Mouse (Mus musculus) hindbrain, embryonic 12.5 days (tissue): ENCODE measurements around the gene Ethe1. TPM values are rescaled to one million over a fixed set of nuclear protein-coding genes. Genes with fewer than 3 reads are reported as not detected.

Source experiments
- ATAC-seq: fragments of 200-750 bp; cut with Nextera tagmentation; 2 replicates; pipeline ENCODE4 v1.8.0; 2017; ENCODE audit warnings: moderate TSS enrichment; ENCODE audit not compliant: low FRiP score
- H3K27ac ChIP-seq: fragments of 300-500 bp; sonication (generic); 2 replicates; pipeline ENCODE4 v1.5.1; 2016; ENCODE audit warnings: mild to moderate bottlenecking
- H3K27me3 ChIP-seq: fragments of 300-500 bp; sonication (generic); 2 replicates; pipeline ENCODE4 v1.6.1; 2016; ENCODE audit warnings: mild to moderate bottlenecking
- H3K36me3 ChIP-seq: fragments of 300-500 bp; sonication (generic); 2 replicates; pipeline ENCODE4 v1.6.1; 2016; ENCODE audit warnings: mild to moderate bottlenecking
- H3K4me1 ChIP-seq: fragments of 300-500 bp; sonication (generic); 2 replicates; pipeline ENCODE4 v1.6.1; 2016
- H3K4me2 ChIP-seq: fragments of 300-500 bp; sonication (generic); replicated peaks from 2 replicates; pipeline ENCODE4 v1.6.1; 2016; ENCODE audit warnings: mild to moderate bottlenecking
- H3K4me3 ChIP-seq: fragments of 300-500 bp; sonication (generic); 2 replicates; pipeline ENCODE4 v1.5.1; 2016; ENCODE audit warnings: mild to moderate bottlenecking
- H3K9ac ChIP-seq: fragments of 300-500 bp; sonication (generic); 2 replicates; pipeline ENCODE4 v1.6.1; 2016; ENCODE audit warnings: mild to moderate bottlenecking, moderate library complexity
- H3K9me3 ChIP-seq: fragments of 300-500 bp; sonication (generic); replicated peaks from 2 replicates; pipeline ENCODE4 v1.6.1; 2016; ENCODE audit warnings: mild to moderate bottlenecking
- WGBS: fragments of 180-500 bp; shearing (Covaris S2); methylation state at CpG from one replicate; pipeline ENCODE4 v1.1.7; 2016; 5-methylcytosine and 5-hydroxymethylcytosine counted together
- polyA plus RNA-seq: library from polyadenylated mRNA; unstranded; fragments of >200 nt; fragmentation: Nextera tagmentation; extraction: Ambion mirVana; gene quantifications from 2 replicates; pipeline ENCODE4 v1.2.1, GENCODE M21; 2016

Ethe1 gene
- polyA plus RNA-seq, 1 experiment from 2014 or later: 15.4 TPM

DNA sequence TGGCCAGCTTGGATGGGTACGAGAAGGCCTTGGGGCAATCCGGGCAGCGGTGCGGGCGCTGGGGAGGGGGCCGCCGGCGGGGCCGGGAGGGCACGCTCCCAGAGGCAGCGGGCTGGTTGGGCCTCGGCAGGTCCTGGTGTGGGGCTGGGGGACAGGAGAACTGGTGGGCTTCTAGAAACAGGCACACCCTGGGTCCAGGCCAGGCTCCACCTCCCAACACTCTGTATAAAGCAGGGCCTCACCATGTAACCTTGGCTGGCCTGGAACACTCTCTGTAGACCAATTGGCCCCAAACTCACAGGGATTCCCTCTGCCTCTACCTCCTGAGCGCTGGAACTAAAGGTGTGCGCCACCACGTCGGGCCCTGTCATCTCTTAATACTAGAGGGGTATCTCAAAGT, 1.3 kb upstream of the Ethe1 start:
- peak overlapping the region; percentile 14; the same call in 1 of the 2 replicates for H3K4me3 ChIP-seq
- no peaks in the 10 kb centered on the region for H3K36me3 ChIP-seq
- peaks cover 32% of the 10 kb centered on the region for H3K27me3 ChIP-seq
- no peaks in the 10 kb centered on the region for H3K9me3 ChIP-seq
- 43% methylated on average over 16 of the region's 16 CpGs for WGBS
- no peak overlapping the region for H3K4me2 ChIP-seq
- ATAC-seq: no peak
- peaks cover 11% of the 10 kb centered on the region; the same call in 1 of the 2 replicates for H3K4me1 ChIP-seq
- H3K27ac ChIP-seq: no peak overlapping the region
- no peak overlapping the region for H3K9ac ChIP-seq

DNA sequence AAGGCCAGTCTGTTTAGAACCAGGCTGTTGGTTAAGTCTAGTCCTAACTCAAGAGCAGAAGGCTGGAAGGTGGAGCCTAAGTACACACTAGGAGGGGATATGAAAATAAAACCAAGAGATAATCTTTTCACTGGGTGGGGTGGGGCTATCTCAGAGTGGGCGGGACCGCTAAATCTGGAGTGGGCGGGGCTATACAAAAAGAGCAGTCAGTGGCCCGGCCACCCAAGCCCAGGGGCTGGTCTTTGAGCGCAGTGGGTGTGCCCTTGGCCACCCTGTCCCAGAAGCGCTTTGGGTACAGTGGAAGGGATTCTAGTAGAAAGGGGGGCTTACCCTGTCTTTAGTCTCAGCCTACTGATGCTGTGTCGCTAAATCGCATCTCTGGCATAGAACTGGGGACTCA, 515 bp upstream of the Ethe1 start:
- Histone ChIP-seq H3K4me3 (peak overlapping the region; percentile 48), H3K9me3 (no peaks in the 10 kb centered on the region), H3K27ac (no peak overlapping the region), H3K9ac (peak overlapping the region; percentile 78), H3K36me3 (no peaks in the 10 kb centered on the region), H3K4me2 (peak overlapping the region; percentile 72), H3K27me3 (peaks cover 32% of the 10 kb centered on the region), H3K4me1 (peaks cover 11% of the 10 kb centered on the region; the same call in 1 of the 2 replicates)
- 9% methylated on average over 8 of the region's 8 CpGs for WGBS
- ATAC-seq: peak; percentile 64

DNA sequence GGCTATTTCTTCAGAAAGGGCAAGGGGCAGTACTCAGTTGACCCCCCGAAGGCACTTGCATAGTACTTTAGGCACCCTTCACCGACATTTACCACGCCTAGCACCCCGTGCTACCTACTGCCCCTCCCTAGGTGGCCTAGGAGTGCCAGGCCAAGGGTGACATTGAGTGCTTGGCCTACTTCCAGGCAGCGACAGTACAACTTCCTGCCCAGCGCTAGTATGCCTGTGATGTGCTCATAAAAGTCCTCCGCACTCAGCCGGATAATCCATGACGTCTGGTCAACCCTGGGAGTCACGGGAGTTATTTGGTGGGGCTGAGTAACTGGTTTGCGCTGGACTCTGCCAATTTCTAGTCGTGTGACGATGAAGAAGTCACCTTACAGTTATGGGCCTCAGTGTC, 993 bp downstream of the Ethe1 start:
- no peaks in the 10 kb centered on the region for H3K9me3 ChIP-seq
- peaks cover 32% of the 10 kb centered on the region for H3K27me3 ChIP-seq
- peaks cover 13% of the 10 kb centered on the region; the same call in 1 of the 2 replicates for H3K4me1 ChIP-seq
- no peak overlapping the region for H3K9ac ChIP-seq
- WGBS: 89% methylated on average over 13 of the region's 13 CpGs
- H3K36me3 ChIP-seq: no peaks in the 10 kb centered on the region
- H3K4me2 ChIP-seq: no peak overlapping the region
- no peak overlapping the region for H3K27ac ChIP-seq
- ATAC-seq: no peak
- no peak overlapping the region for H3K4me3 ChIP-seq

DNA sequence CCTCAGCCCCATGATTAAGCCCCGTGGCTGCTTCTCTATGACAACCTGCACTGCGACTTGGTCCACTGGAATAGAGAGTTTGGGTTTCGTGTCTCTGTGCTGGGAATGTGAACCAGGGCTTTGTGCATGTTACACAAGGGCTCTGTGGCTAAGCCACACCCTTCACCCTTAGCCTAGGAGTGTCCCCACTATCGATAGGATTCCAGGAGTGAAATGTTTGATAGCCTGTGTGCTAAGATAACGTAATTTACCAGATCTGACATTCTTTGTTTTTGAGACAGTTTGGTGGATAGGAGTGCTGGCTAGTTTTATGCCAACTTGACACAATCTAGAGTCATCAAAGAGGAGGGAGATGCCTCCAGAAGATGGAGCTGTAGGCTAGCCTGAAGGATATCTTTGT, 4.4 kb downstream of the Ethe1 start:
- Histone ChIP-seq H3K9ac (no peak overlapping the region), H3K27ac (no peak overlapping the region), H3K27me3 (peaks cover 29% of the 10 kb centered on the region), H3K4me3 (no peak overlapping the region), H3K9me3 (no peaks in the 10 kb centered on the region), H3K4me2 (no peak overlapping the region), H3K4me1 (peaks cover 24% of the 10 kb centered on the region), H3K36me3 (no peaks in the 10 kb centered on the region)
- WGBS: 71% methylated on average over 5 of the region's 5 CpGs
- ATAC-seq: no peak

DNA sequence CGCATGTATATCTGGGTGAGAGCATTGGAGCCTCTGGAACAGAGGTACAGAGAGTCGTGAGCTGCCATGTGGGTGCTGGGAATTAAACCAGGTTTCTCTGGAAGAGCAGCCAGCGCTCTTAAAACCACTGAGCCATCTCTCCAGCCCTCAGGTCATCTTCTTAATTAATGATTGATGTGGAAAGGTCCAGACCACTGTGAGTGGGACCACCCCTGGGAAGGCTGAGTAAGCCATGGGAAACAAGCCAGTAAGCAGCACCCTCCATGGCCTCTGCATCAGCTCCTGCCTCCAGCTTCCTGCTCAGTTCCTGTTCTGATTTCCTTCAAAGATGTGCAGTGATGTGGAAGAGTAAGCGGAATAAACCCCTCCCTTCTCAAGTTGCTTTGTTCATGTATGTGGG, 4.8 kb downstream of the Ethe1 start:
- WGBS: 58% methylated on average over 4 of the region's 4 CpGs

DNA sequence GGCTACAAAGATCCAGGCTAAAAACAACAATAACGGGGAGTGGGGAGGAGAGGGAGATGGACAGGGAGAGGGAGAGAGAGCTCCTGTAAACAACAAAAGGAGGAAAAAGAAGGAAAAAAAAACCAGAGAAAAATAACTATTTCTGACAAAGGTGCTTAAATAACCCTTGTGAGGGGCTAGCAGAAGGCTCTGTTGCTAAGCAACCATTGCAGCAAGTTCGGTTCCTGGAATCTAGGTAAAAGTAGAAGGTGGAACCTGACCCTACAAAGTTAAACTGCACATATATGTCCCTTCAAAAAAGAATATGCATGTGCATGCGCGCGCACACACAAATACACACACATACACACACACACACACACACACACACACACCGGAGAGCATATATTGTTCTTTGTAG, 5.4 kb downstream of the Ethe1 start:
- H3K4me2 ChIP-seq: no peak overlapping the region
- no peak for ATAC-seq
- H3K27me3 ChIP-seq: peaks cover 22% of the 10 kb centered on the region
- H3K4me3 ChIP-seq: no peak overlapping the region
- WGBS: 86% methylated on average over 6 of the region's 6 CpGs
- no peak overlapping the region for H3K27ac ChIP-seq
- no peaks in the 10 kb centered on the region for H3K9me3 ChIP-seq
- no peaks in the 10 kb centered on the region for H3K36me3 ChIP-seq
- H3K9ac ChIP-seq: no peak overlapping the region
- H3K4me1 ChIP-seq: peaks cover 16% of the 10 kb centered on the region

More for the DNA sequence above, 4.8 kb downstream of the Ethe1 start:
- Histone ChIP-seq H3K9ac (no peak overlapping the region), H3K4me1 (peaks cover 21% of the 10 kb centered on the region), H3K4me2 (no peak overlapping the region), H3K36me3 (no peaks in the 10 kb centered on the region), H3K4me3 (no peak overlapping the region), H3K9me3 (no peaks in the 10 kb centered on the region), H3K27ac (no peak overlapping the region), H3K27me3 (peaks cover 24% of the 10 kb centered on the region)
- ATAC-seq: no peak

DNA sequence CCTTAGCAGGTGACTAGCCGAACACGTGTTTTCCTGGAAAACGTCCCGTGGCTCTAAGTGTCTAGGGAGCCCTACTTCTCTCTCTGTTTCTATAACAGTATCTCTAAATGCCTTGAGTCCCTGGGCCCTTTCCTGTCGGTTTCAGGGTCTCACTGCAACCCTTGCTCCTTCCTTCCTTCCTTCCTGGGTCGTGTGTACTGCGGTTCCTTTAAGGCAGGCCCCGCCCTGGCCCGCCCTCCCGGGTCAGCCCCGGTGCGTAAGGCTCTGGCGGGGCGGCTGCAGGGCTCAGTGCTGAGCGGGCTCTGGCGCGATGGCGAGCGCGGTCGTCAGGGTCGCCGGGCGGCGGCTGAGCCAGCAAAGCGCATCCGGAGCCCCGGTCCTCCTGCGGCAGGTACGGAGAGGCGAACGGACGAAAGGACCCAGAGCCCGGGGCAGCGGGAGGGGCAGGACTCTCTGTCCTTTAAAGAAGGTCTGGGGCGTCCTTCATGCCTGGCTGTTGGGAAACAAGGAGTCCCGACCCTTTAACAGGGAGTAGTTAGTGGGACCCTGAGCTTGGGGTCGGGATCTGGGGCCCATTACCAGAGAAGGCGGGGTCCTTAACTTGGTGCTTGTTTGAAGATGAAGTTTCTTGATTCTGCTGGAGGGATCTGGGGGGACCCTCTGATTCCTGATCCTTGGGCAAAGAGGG, 6.4 kb downstream of the Ethe1 start:
- H3K27ac ChIP-seq: no peak overlapping the region
- WGBS: 4% methylated on average over 39 of the region's 39 CpGs

DNA sequence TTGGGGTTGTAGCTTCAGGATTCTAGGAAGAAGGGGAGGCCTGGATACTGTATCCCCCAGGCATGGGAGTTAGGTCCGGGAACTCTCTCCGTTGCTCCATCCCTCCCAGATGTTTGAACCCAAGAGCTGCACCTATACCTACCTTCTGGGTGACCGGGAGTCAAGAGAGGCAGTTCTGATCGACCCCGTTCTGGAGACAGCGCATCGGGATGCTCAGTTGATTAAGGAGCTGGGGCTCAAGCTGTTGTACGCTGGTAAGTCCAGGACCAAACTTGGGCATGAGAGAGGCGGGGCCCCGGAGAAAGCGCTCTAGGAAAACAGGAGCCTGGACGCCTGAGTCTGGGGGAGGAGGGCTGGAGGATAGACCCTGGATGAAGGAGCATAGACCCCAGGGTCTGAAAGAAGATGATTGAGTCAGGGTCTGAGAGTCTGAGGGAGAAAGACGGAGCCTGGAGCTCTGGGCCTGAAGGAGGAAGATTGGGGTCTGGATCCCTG, 7.0 kb downstream of the Ethe1 start:
- Histone ChIP-seq H3K4me1 (peaks cover 16% of the 10 kb centered on the region), H3K27ac (no peak overlapping the region), H3K4me2 (peak overlapping the region; percentile 74), H3K27me3 (peaks cover 22% of the 10 kb centered on the region), H3K9me3 (no peaks in the 10 kb centered on the region), H3K36me3 (no peaks in the 10 kb centered on the region), H3K9ac (peak overlapping the region; percentile 67), H3K4me3 (peak overlapping the region; percentile 67)
- WGBS: 3% methylated on average over 13 of the region's 13 CpGs
- ATAC-seq: peak; percentile 27; the same call in 1 of the 2 replicates

More for the DNA sequence above, 6.4 kb downstream of the Ethe1 start:
- Histone ChIP-seq H3K4me1 (peaks cover 16% of the 10 kb centered on the region), H3K4me3 (peak overlapping the region; percentile 67), H3K9ac (peak overlapping the region; percentile 67), H3K36me3 (no peaks in the 10 kb centered on the region), H3K27me3 (peaks cover 22% of the 10 kb centered on the region), H3K9me3 (no peaks in the 10 kb centered on the region), H3K4me2 (peak overlapping the region; percentile 74)
- peak; percentile 91 for ATAC-seq

DNA sequence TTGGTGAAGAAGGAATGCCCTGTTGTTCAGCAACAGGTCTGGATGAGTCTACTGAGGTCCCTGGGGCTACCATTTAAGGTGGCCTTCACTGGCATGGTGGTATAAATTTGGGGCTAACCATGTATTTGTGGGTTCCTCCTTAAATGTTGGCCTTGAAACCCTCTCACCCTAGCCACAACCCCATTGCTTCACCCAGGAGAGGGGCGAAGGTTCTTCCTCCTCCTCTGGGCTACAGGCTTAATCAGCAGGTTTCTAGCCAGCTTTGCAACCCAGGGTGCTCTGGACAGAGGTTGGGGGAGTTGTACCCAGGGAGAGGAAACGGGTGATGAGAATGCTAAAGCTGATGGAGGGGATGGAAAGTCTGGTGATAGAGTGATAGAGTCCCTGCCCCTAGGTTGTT, 8.1 kb downstream of the Ethe1 start:
- Histone ChIP-seq H3K36me3 (no peaks in the 10 kb centered on the region), H3K9me3 (no peaks in the 10 kb centered on the region), H3K4me2 (no peak overlapping the region), H3K9ac (no peak overlapping the region), H3K4me1 (peaks cover 16% of the 10 kb centered on the region), H3K27ac (no peak overlapping the region), H3K4me3 (no peak overlapping the region), H3K27me3 (peaks cover 22% of the 10 kb centered on the region)
- ATAC-seq: no peak
- 69% methylated on average over 2 of the region's 2 CpGs for WGBS

DNA sequence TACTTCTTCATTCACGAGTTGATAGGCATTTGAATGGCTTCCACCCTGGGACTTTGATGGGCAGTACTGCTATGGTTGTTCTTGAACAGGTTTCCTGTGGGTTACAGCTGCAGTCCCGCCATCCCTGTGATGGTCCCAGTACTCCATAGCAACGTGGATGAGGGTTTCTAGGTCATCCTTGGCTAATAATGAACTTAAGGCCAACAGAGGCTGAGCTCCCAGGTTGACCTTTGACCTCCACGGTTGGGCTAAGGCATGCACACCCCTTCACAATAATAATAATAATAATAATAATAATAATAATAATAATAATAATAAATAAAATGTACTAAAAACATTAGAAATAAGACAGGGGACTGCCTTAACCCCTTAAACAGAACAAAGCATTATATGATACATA, 10.8 kb downstream of the Ethe1 start:
- no peak overlapping the region for H3K4me3 ChIP-seq
- peaks cover 22% of the 10 kb centered on the region for H3K27me3 ChIP-seq
- H3K9ac ChIP-seq: no peak overlapping the region
- no peaks in the 10 kb centered on the region for H3K9me3 ChIP-seq
- no peak for ATAC-seq
- no peak overlapping the region for H3K4me2 ChIP-seq
- H3K27ac ChIP-seq: no peak overlapping the region
- 73% methylated on average over 4 of the region's 4 CpGs for WGBS
- H3K36me3 ChIP-seq: no peaks in the 10 kb centered on the region
- peaks cover 16% of the 10 kb centered on the region for H3K4me1 ChIP-seq

DNA sequence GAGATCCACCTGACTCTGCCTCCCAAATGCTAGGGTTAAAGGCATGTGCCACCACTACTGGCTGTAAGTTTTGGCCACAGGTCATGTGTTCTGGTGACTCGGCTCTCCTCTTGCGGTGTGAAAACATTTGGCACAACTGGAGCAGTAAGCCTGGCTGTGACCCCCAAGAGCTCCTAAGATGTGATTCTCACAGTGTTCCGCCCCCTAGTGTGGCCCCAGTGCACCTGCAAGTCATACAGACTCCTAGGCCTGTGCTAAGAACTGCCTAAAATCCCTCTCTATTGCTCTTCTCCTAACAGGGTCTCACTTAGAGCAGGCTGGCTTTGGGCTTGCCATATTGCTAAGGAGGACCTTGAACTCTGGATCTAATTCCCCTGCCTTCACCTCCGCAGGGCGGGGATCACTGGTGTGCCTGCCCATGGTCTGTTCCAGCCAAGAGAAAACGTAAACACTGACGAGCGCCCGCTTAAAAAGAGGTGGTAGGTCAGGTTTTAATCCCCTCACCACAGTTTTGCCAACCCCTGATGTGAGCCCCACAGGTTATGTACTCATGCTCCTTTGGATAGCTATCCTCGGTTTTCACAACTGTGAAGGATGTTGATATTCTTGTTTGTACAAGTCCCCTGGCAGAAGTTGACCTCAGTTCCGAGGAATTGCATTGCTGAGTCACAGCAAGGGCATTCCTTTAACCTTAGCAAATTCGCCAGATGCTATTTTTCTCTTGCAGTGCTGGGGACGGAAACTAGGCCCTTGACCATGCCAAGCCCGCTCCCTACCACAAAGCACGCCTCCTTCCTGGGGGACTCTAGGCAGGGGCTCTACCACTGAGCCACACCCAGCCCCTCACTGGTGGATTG, 12.1 kb downstream of the Ethe1 start:
- no peaks in the 10 kb centered on the region for H3K36me3 ChIP-seq
- WGBS: 76% methylated on average over 15 of the region's 15 CpGs
- no peak overlapping the region for H3K4me2 ChIP-seq
- no peak overlapping the region for H3K4me3 ChIP-seq
- no peaks in the 10 kb centered on the region for H3K9me3 ChIP-seq
- peaks cover 6% of the 10 kb centered on the region; the same call in 1 of the 2 replicates for H3K4me1 ChIP-seq
- peaks cover 15% of the 10 kb centered on the region for H3K27me3 ChIP-seq
- no peak for ATAC-seq
- no peak overlapping the region for H3K9ac ChIP-seq
- H3K27ac ChIP-seq: no peak overlapping the region

DNA sequence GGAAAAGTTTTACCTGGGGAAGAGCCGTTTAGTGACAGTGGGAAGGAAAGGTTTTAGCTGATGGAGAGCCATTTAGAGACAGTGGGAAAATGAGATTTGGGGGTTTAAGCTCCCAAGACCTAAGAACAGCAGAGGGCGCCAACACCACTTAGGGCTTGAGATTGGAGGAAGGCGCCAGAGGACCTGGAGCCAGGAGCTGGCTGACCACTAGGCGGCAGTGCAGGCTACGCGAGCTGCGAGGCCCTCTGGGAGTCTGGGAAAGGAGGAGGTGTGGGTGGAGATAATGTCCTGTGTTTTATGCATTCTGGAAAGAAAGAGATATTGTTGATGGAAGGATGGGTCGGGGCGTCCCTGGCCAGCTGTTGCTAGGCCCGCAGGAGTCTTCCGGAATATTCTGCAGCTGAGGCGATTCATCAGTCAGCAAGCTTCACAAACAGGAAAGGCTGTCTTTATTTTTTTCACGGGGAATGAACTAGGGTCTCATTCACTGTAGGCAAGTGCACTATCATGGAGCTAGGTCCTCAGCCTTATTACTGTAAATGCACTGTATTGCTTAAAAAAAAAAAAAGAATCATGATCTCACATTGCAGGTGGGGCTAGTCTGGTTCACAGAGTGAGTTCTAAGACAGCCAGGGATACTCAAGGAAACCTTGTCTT, 13.7 kb downstream of the Ethe1 start:
- H3K9ac ChIP-seq: peak overlapping the region; percentile 48
- peak overlapping the region; percentile 7; the same call in 1 of the 2 replicates for H3K4me3 ChIP-seq
- H3K4me2 ChIP-seq: peak overlapping the region; percentile 43
- no peaks in the 10 kb centered on the region for H3K4me1 ChIP-seq
- 4% methylated on average over 13 of the region's 13 CpGs for WGBS
- no peaks in the 10 kb centered on the region for H3K27me3 ChIP-seq
- no peaks in the 10 kb centered on the region for H3K36me3 ChIP-seq
- no peaks in the 10 kb centered on the region for H3K9me3 ChIP-seq
- ATAC-seq: peak; percentile 89
- peak overlapping the region; percentile 5; the same call in 1 of the 2 replicates for H3K27ac ChIP-seq
